Mouse (Mus musculus): ENCODE measurements at regions not wholly inside any gene's neighbourhood (a gene's known extent, or its start where the extent isn't known, plus 50 kb on each side); places are given as distances from the start of the nearest gene placed in this dataset.
"Not testable (repeated sequence)": the region's sequence is repeated elsewhere in the genome, so short reads cannot be mapped to it uniquely, and the experiment has no call there.

DNA sequence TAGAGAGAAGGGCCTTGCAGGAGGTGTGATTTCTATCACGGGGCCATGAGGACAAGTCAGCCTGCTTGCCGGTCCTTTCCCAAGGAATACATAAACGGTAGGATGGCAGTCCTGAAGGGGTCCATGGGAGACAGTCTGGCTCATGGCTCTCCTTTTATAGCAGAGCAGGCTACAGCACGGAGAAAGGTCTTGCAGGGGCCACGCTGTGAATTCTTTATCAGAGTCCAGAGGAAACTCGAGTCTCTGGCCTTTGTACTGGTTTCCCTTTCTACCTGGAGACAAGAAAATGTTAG lies 1984.0 kb downstream of the 4930444P10Rik start:
- DNase-seq (ENCODE audit: extremely low spot score), result no peak

DNA sequence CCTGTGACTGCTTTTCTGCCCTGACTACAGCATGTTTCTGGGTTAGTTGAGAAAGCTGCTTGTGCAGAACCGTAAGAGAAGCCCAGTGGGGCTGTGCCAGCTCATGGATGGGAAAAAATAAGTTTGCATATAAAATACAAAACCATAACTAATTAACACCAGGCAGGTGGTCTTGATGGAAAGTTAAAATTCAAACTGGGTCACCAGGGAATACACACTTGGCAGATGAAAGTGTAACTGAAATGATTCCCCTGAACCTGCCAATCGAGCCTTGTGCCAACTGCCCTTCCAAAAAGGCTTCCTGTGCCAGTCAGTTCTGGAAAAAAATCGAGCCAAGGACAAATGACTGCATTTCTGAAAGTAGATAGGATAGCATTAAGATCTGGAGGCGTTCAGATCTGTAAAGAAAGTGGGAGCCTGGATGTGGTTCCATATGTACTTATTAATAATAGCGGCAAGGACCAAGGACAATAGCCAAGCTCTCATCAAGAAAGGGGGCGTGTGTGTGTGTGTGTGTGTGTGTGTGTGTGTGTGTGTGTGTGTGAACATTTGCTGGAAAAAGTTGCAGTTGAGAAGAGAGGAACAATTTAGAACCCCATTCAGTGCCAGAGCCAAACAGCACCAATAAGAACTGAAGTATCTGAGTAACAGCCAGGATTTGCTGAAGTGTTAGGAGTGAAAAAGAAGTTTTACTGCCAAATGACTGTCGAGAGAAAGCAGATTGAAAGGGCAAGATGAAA lies 1984.5 kb downstream of the 4930444P10Rik start:
- DNase-seq (ENCODE audit: extremely low spot score), result no peak

DNA sequence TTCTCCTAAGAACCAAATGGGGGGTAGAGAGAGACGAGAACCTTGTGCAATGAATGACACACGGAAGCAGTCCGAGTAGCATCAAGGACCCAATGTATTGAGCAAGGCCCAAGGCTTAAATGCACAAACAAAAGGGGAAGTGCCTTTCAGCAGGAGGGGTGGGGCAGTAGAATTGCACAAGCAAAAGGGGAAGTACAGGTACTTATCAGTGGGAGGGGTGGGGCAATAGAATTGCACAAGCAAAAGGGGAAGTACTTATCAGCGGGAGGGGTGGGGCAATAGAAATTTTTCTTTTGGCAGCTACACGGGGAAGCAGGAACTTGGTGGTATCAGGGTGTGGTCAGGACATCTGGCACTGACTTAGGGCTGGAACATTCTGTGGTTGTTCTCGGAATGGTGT lies 1987.6 kb downstream of the 4930444P10Rik start:
- not testable (repeated sequence) for DNase-seq (ENCODE audit: extremely low spot score)

DNA sequence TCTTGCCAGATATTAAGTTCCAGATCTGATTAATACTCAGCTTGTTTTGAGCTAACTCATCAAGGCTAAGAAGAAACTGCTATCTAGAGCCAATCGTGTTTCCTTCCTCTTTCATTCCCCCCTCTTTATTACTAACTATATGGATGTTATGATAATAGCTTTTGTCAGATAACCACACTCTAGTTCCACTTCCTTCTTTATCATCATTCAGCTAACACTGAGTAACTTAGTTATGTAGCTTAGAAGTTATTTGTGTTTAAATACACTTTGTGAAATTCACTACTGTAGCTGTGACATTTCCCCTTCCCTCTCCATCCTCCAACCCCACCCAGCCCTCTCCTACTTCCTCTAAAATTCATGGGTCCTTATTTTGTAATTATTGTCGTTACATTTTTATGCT lies 1988.6 kb downstream of the 4930444P10Rik start:
- no peak for DNase-seq (ENCODE audit: extremely low spot score)

DNA sequence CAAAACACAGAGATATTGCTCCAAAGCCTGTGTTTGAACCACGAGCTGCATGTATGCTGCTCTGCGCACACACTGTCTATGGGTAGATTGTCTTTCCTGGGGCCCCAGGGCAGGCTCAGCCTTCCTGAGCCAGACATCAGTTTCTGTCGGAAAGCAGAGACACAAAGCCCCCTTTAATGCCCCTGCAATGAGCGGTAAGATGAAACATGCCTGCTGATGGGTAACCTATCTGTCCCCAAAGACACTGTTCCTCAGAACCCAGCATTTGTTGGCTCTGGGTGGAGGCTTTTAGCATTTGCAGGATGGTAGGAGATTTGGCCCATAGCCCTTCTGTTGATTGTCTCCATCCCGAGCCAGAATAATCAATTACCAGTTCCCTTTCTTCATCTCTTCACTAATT lies 1994.1 kb downstream of the 4930444P10Rik start:
- no peak for DNase-seq (ENCODE audit: extremely low spot score)

DNA sequence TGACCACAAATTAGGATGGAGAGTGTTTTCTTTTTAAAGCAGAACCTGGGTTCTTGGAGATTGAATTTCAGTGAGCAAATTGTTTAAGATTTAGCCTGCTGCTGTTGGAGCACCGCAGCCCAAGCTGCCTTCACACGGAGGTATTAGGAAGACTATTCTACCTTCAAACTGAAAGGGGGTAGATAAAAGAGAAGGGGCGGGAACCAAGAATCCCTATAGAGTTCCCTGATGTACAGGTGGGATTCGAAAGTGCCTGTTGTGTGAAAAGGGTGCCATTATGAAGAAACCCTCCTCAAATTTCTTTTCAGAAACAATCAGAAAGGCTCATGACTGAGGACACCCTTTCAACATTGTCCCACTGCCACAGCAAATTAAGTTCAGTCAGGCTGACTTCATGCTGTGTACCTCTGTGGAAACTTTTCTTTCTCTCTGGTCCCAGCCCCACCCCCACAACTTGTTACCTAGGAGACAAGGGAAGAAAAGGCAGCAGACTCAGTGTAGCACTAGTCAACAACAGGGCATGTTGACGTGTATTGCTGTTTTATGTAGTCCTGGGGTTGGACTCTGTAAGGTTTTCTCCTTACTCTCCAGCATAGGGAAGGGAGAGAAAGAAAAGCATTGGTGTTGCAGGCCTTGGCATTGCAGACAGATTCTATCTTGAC lies 1995.4 kb downstream of the 4930444P10Rik start:
- peak; percentile 62 for DNase-seq (ENCODE audit: extremely low spot score)

DNA sequence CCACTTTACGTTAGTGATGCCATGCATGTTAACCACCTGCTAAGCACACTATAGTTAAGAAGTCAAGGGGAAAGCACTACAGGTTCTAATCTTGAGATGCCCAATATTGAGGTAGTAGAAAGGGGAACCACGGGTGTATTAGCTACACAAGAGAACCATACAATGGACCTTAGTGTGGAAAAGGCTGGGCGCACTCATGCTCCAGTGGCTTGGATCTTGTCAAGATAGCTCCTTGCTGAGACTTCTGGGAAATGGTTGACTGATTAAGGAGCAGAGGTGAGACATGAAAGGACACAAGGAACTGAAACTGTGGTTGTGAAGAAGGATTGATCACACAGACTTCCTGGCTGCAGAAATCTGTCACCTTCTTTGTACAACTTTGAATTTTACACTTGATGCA lies 2028.3 kb downstream of the 4930444P10Rik start:
- DNase-seq (ENCODE audit: extremely low spot score), result no peak

DNA sequence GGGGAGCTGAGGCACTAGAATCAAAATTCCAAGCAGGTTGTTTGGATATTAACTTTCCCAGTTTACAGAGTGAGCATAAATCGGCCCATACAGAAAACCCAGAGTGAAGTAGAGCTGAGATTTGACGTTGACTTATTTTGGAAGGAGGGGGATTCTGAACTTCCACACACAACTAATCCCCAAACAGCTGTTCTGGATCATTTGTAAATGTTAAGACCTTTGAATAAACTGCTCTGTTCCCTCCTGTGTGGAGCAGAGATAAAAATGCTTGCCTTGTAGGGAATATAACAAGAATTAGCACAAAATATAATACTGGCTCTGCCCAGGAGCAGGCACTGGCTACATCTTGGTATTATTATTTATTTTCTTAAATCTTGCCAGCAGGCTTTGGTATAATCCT lies 2057.0 kb downstream of the 4930444P10Rik start:
- no peak for DNase-seq (ENCODE audit: extremely low spot score)

DNA sequence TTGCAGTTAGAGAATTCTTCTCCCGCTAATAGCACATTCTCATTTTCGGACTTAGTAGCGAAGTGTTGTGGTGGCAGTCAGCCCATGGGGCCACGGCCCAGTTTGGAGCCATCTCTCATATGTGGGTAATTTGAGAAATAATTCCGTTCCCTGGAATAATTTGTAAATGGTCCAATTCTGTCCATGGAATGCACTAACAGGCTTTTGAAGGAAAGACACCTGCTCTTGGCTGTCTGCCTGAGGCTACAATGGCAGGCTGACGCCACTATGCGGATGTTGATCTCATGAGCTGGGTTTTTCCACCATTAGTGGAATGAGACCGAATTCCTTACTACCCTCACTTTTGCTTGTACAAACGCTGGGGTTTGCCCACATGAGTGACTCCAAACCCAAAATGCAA lies 2081.6 kb downstream of the 4930444P10Rik start:
- no peak for DNase-seq (ENCODE audit: extremely low spot score)

DNA sequence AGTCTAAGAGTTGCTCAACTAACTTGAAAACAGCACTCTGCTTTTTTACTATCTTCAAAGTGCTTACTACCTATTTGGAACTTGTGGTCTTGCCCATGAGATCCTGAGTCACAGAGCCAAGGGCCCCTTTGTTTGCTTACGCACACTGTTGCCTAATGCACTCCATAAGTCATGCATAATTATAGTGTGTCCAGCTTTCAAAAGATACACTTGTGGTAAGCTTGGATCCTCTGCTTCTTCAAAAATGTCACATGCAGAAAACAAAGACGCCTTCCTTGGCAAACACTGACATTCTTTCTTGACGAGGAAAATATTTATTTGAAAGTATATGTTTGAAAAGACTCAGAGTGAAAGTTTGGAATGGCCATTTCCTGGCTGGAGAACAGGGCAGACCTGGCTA lies 2082.3 kb downstream of the 4930444P10Rik start:
- no peak for DNase-seq (ENCODE audit: extremely low spot score)

DNA sequence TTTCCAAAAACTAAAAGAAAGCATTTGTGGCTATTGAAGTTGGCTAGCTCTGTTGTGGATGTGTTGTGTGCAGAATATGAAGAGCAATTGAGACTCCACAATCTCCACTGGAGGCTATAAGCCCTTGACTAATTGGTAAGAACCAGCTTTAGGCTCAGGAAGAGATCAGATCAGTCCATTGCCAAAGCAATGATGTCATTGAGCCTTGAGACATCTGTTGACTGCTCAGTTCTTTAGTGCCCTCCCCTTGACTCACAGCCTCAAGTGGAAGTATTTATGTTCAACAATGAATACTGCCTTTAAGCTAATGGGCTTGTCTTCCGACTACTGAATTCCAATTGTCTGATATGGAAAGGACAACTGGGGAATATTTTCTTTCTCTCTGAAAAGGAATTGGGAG lies 2090.6 kb downstream of the 4930444P10Rik start:
- no peak for DNase-seq (ENCODE audit: extremely low spot score)

DNA sequence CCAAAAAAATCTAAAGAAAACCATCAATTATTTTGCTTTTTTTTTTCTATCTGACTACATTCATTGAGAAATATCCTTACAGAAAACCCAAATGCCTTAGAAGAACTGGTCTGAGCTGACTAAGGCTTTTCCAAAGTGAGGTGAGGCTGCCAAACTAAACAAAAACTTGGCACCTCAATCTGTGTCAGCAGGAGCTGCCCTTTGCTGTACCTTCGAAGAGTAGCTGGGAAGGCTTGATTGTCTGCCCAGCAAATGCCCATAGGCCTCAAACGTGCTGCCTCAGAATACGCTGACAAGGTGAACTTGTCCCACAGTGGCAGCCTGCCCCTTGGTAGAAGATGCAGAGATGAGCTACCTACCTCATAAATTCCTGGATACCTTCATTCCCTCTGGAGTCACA lies 2091.7 kb downstream of the 4930444P10Rik start:
- no peak for DNase-seq (ENCODE audit: extremely low spot score)

DNA sequence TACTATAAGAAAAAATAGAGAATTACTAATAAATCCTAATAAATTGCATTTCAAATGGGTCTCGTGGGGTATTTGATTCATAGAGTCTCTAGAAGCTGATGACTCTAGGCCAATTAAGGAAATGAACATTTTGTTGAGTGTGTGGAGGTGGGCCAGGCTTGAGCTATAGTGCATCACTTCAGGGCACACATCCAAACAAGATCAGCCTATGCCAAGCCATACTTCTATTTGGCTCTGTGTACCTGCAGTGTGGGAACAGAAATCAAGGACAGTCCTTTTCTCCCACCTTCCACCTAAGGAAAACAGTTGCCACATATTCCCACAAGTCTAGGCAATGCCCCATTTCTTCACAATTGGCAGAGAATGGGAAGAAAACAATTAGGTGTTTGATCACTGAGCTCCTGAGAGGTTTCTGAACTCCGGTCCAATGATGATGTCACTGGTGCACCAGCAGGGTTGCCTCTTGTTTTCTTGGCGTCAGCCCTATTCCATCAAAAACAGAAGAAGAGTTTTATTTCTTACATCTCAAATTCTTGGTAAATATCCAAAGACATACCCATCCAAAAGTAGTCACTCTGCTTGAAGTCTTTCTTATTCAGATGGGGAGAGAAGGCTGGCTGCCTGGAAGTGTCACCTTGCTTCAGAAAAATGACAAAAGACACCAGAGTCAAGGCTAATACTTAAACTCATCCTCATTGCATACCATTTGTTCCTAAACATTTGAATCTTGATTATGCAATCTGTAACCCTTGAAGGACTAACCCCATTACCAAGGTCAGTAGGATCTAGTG lies 2092.3 kb downstream of the 4930444P10Rik start:
- DNase-seq (ENCODE audit: extremely low spot score), result no peak

DNA sequence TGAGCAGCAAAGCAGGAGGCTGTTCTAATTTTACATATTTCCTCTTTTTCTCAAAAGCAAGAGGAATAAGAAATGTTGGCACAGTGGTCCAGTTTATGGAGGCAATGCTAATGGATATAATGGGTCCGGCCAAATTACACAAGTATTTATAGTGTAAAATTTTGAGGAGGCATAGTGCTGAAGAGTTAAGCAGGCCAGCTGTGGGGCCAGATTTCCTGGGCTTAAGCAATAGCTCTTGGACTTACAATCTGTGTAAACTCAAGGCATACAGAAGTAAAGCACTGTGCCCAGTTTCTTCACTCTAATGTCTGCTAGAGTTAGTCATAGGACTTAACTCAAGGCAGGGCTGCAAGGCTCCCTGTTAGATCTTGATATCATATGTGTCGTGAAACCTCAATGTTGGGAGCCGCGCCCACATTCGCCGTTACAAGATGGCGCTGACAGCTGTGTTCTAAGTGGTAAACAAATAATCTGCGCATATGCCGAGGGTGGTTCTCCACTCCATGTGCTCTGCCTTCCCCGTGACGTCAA lies 2094.9 kb downstream of the 4930444P10Rik start:
- DNase-seq (ENCODE audit: extremely low spot score), result no peak

DNA sequence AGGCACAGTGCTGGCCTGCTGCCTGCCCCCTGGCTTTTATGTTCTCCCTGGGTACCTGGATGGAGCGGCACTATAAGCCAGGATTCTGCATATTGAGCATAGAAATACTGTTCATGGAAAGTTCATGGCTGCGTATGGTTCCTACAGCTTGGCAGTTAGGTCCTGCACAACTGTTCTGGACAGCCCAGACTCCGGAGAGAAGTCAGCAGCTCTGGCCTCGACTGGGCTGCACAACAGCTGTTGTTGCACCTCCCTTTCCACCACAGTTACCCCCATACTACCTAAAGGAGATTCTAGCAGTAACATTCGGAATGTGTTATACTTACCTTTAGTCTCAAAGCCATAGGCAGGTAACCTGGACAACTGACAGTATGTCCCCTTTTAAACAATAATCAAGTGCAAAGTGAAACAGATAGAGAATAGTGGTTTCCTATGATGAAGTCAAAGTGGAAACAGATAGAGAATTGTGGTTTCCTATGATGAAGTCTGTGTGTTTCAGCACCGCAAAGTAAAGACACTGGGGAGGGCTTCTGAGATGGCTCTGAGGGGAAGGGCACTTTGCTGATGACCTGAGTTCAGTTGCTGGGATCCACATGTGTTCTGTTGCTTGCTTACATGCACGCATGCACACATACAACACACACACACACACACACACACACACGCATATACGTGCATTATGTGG lies 2099.2 kb downstream of the 4930444P10Rik start:
- DNase-seq (ENCODE audit: extremely low spot score), result no peak

DNA sequence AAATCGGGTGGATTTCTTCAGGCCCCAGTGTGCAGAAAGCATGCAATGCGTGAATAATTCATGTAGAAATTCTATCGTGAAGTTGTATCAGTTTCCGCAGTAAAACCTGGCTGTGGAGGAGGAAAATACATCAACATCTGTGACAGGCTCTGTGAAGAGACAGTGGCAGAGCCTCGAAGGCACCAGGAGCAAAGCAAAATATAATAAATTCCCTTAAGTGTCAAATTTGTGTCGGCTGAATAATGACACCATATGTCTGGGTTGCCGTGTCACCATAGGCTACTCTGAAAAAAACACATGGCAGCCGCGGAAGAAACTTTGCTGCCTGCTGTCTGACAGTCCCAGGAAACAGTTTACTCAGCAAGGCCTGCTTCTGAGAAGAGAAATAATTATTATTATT lies 2100.1 kb downstream of the 4930444P10Rik start:
- DNase-seq (ENCODE audit: extremely low spot score), result no peak

DNA sequence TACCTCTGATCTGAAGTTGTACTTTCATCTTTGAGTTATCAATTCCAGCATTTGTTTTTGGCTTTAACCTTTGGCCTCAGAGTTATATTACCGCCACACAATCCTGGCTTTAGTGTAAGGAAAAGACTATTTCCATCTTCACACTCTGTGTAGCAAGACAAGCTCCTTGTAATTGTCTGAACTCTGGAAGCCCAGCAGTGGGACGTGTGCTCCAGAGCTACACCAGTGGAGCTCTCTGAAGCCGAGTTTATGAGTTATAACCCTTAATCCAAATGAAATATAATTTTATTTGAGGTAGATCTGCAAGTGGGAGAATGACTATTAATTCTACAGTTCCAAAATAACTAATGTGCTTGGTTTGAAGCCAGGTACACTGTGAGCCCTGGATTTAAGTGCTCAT lies 2103.8 kb downstream of the 4930444P10Rik start:
- no peak for DNase-seq (ENCODE audit: extremely low spot score)

DNA sequence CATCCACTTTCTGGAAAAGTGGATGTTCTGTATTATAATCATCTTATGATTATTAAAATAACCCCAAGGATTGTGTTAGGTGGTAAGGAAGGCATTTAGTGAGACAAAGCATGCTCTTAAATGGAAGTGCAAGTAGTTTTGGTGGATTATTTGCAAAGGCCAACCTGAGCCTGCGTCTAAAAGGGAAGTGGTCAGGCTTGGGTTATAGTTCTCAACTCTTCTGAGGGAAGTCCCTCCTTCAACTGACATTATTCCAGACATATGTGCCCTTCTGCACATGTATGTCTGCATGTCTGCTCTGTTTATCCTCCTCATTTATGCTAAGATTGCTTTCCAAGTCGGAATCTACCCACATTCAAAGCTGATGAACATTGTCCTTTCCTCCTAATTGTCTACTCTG lies 2108.3 kb downstream of the 4930444P10Rik start:
- DNase-seq (ENCODE audit: extremely low spot score), result no peak

DNA sequence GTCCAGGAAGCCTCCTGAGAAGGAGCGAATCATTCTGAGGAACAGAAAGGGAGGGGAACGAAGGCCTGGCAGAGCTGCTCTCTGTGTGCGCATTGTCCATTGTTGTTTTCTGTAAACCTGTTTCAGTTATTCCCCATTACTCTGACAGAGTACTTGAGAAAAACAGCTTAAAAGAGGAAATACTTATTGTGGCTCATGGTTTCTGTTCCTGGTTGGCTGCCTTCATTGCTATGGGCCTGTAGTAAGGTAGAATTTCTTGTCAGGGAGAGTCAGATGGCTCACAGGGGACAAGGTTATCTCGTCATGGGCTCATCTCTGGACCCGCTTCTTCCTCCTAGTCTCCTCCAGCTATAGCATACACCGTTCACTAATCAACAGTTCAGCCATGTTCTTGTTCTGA lies 2112.9 kb downstream of the 4930444P10Rik start:
- no peak for DNase-seq (ENCODE audit: extremely low spot score)

DNA sequence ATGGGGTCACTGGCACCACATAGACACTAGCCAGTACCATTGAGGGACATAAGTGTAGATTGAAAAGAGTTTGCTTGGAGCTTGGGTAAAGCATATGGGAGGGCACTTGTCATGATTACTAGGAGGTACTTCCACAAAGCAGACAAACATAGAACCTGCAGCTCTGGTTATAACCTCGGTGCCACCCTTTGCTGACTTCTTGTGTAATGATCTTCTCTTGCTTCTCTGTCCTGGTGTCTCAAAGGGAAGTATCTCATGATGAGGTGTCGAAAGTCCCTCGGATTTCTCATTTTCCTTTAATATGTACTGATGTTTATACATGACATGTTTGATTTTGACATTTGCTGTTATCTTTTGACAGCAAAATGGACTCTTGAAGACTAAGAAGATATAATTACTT lies 2114.5 kb downstream of the 4930444P10Rik start:
- no peak for DNase-seq (ENCODE audit: extremely low spot score)

DNA sequence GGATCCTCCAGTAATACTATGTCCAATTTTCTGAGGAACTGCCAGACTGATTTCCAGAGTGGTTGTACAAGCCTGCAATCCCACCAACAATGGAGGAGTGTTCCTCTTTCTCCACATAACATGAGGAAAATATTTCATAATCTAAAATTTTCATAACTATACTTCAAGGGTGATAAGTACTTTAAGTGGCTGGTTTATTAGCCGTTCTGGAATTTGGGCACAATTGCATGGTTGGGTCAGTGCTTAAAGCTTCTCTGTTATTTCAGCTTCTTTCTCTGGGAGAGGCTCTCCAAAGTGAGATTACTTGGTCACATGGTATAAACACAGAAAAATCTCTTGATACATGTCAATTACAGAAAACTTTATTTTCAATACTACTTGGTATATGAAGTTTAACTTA lies 2115.9 kb downstream of the 4930444P10Rik start:
- no peak for DNase-seq (ENCODE audit: extremely low spot score)

DNA sequence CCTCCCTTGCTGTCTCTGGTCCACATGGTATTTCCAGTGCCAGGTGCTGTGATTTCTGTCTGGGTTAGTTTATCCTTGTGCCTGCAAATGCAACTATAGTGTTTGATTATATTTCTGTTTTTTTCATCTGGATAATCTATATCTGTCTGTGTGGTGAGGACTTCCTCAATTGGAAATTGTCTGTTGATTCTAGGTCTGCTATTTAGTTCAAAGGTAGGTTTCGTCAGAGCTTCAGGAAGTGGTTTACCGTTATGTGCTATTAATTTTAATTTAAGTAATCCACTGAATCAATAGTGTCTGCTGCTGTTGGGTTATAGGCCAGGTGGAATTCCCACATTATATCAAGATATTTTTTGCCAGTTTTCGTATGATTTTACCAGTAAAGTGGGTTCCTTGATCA lies 2143.9 kb downstream of the 4930444P10Rik start:
- no peak for DNase-seq (ENCODE audit: extremely low spot score)
